Mouse (Mus musculus) G1E (cell line): ENCODE results near the gene Klf12.

Experiments used
- CTCF ChIP-seq: IDR thresholded peaks from 2 replicates; pipeline ENCODE4 v1.5.1; 2012; ENCODE audit warnings: low read depth, low read length, inconsistent platforms, mixed read lengths
- TAL1 ChIP-seq: conservative IDR thresholded peaks from 2 replicates; pipeline ENCODE4 v1.6.1; 2012; ENCODE audit warnings: low read depth, low read length, inconsistent platforms, mixed read lengths

DNA sequence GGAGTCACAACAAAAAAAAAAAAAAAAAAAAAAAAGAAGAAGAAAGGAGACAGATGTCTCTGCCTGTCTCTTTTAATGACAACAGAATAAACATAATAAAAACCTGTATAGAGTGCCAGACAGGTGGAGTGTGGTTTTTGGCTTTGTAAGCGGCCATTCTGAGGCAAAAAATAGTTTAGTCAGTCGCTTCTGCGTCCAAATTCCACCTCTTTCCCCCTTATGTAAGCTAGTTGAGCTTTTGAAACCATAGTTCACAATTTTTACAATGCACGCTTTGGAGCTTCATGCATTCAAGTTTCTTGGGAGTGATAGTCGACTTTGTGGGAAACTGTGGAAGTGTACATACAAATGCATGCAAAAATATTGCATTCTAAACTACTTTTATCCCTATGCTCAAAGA is 41.4 kb downstream of the Klf12 start:
- TF ChIP-seq CTCF: no peak
- TF ChIP-seq TAL1: no peak
